Mouse (Mus musculus): ENCODE data around the gene Sptb.

Sptb gene

DNA sequence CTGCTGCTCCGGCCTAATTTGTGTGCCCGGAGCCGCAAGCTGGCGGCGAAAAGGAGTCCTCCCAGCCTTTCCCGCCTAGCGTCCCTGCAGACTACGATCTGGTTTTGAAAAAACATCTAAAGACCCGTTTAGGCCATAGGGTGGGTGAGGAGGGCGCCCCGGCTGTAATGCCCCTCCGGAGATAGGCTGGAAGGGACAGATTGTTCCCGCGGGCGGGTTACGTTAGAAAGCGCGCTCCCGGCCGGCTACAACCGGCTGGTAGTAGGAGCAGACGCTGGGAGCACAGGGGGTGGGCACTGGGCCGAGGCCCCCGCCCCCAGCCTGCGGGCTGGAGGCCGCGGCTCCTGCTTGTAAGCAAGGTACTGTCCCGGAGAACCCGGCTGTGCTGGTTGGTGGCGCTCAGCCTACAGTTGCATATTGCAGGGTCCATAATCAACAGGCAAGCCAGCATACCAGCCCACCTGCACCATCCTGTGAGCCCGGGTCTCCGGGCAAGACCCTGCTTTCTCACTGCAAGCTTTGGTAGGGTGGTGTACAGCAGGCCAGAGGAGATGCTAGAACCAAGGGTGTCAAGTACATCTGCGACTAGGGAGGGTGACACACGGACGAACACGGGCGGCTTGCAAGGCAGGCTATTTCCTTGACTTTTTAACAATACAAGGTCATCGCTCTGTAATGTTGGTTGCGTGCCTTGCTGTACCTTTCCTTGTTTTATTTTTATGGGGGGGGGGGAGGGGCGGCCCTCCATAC lies at the start of gene Sptb:
Sptb (minus strand) TSS at position 197 of the 750 bp plus-strand sequence.
- no peak for DNase-seq (ENCODE audit: low read depth, low spot score)

DNA sequence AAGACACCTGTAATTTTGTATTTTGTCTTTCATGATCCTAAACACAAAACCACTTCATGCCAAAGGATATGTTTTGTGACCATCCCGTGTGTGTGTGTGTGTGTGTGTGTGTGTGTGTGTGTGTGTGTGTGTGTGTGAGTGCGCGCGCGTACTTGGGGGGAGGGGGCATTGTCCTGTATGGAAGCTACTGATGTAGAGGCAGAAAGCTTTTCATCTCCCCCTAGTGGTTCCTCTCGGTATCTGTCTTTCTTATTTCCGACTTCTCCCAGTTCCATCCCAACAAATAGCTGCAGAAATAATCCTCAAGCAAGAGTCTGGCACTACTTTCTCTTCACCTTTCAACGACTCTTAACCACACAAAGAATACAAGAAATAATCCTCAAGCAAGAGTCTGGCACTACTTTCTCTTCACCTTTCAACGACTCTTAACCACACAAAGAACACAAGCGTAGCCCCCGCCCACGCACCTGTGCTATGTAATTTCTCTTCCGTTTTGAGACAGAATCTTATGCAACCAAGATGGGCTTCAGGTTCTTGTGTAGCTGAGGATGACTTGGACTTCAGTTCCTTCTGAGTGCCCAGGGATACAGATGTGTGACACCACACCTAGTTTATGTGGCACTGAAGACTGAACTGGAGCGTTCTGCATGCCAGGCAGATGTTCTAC lies 42.4 kb upstream of the Sptb start:
- DNase-seq (ENCODE audit: low read depth, low spot score) = peak; percentile 82

DNA sequence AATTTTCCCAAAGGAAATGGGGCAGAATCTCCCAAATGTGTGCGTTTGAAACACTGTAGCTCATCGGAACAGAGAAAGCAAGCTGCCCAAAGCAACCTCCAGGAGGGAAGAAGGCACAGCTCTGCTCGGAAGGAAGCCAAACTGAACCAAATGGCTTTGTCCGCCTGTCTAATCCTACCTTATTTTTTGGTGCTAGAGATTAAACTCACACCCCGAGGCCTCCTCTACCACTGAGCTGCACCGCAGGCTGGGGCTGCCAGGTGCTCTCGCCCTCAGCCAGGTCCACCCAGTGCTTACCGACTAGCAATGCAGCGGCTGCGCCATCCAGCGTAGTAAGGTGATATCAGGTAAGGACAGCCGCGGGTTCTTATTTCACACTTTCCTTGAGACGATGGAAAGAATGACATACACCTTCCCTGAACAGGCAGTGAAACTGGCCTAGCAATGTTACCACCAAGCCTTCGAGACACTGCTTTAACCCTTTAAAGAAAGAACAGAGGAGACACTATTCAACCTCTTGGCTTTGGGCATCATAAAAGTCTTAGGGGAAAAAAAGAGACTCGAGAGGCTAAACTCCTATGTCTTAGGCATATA lies 40.6 kb upstream of the Sptb start:
- DNase-seq (ENCODE audit: low read depth, low spot score) = no peak

DNA sequence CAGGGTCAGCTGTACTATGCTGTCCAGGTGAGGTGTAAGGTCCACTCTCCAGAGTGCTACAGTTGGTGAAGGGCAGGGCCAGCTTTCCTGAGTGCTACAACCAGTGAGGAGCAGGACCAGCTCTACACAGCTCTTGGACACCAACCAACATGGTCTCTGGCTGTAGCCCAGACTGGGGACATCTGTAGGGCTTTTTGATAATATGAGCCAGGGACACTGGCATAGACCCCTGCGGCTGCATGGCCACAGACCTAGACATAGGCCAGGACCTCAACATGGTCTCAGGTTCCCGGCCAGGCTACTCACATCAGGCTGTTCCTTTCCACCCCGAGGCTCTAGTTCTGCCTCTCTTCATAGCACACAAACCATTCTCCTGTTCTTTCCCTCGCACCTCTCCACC lies 17.6 kb upstream of the Sptb start:
- no peak for DNase-seq (ENCODE audit: low read depth, low spot score)

DNA sequence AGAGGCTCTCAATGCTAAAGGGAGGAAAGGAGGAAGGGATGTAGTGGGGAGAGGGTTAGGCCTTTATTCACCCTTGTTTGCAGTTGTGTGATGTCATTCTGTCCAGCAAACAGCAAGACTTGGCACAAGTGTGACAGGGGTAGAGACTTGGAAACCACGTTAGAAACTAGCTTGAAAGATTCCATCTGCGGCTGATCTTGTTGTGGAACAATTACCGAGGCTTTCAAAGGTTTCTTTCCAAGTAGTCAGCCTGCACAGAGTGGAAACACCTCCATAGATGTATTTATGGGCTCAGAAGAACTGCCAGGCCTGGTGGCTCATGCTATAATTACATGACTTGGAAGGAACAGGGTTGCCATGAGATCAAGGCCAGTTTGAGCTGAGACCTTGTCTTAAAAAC lies 11.7 kb upstream of the Sptb start:
- no peak for DNase-seq (ENCODE audit: low read depth, low spot score)

DNA sequence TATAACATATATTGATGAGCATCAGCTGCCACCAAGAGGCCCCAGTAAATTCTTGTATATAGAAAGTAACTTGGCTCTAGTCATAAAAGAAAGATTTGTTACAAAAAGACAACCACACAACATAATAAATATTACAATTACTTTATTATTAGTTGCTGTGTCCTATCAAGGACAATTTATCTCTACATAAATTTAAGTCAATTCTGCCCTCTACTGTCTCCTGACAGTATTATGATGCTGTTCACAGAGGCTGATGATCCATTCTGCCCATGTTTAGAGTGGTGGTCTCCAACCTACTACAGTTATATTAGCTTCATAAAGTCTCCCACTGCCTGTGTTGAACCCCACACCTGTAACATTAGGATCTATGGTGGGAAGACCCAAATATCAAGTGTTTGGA lies 10.2 kb upstream of the Sptb start:
- DNase-seq (ENCODE audit: low read depth, low spot score) = no peak

DNA sequence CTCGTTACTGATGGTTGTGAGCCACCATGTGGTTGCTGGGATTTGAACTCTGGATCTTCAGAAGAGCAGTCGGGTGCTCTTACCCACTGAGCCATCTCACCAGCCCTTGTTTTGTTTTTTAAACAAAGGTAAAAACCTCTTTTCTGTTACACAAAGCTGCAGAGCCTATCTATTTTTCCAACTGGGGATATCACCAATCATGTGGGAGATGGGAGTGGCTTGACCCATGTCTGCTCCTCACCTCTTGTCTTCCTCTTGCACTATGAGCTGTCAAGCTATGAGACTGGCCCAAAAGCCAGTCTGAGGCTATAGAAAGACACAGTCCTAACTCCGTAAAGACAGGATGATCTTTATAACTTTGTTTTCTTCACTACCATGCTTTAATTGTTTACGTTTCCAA lies 8.0 kb upstream of the Sptb start:
- no peak for DNase-seq (ENCODE audit: low read depth, low spot score)

DNA sequence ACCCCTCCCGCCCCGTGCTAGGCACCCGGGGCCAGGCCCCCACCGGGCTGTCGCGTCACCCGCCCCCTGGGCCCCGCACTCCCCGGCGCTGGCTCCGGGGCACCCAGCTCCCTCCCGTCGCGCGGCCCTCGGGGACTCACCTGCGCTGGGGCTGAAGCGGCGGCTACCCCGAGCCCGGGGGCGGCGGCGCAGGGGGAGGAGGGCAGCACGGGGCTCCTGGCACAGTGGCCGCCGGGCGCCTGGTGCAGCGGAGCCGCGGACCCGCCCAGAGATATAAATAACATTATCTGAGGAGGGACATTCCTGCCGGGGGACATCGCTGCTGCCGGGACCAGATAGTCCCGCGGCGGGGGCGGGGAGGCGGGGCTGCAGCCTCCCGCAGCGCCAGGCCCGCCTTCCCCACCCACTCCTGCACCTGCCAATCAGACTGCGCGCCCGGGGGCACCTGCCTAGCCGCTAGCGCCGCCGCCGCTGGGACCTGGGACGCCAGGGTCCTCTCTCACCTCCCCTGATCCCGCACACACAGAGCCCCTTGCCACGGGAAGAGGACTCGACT lies 474 bp downstream of the Sptb start:
- peak; percentile 67 for DNase-seq (ENCODE audit: low read depth, low spot score)

DNA sequence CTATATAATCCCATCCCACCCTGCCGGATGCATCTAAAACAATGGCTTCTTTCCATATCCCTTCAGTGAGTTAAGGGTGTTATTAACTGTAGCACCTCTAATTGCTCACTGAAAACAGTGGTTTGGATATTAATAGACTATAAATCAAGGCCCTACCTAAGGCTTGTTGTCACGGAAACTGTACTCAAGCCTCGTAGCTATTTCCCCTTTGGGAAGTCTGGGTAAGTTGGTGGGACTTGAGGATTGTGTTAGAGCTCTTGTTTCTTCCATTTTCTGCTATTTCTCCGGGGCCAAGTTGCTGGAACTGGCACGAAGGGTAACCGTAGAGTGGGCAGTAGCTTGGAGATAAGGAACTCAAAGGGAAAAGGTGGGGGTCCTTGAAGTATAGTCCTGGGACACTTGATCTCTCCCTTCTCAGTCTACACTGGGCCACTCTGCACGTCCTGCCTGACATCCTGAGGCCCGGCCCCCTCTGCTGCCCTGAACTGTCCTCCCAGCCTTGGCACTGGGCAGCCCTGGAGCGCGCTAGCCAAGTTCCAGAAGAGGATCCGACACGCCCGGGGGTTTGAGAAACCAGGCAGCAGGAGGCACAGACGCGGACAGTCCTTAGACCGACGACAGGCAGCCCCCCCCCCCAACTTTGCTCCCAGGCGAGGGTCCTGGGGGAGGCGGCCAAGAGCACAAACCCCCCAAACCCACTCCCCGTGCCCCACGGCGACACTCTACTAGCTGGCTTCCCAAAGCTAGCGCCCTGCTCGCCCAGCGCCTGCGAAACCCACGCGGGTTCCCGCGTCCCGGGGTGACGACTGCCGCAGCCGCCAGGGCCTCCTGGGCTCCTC lies 1.2 kb downstream of the Sptb start:
- DNase-seq (ENCODE audit: low read depth, low spot score) = no peak

DNA sequence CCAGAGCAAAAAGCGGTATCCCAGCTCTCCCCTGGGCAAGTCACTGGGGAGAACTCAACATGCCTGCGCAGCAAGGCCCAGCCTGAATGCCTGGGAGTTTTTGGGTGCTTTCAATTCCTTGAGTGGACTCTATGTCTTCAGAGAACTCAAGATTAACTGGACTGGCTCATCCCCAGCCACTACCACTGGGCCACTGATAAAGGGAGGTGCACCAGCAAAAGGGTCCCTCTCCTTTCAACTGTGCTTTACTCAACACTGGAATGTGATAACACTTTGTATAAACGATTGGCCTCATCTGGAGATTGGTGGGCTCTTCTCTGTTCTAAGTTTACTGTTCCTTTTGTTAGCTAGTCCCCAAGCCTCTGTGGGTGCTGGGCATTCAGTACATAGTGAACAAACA lies 2.2 kb downstream of the Sptb start:
- no peak for DNase-seq (ENCODE audit: low read depth, low spot score)

DNA sequence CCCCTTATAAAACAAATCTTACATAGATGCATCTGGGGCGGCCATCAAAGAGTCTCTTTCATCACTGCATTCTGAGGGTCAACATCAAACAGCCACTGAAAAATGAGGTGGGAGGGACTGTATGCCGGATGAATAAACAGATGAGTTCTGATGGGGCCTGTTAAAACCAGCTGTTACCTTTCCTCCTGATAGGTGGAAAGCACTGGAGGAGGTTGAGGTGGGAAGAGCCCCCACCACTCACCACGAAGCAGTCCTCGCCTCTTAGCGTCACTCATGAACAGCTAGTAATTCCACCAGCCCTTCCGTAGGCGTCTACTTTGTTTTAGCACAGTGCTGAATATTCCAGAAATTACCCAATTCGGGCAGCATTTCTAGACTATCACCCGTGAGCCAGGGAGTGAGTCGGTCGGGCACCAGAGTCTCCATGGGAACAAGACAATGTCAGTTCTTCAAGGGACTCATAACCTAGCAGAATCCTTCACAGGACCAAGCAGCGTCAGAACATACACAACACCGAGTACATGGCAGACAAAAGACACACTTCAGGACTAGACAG lies 13.9 kb downstream of the Sptb start:
- DNase-seq (ENCODE audit: low read depth, low spot score) = no peak

DNA sequence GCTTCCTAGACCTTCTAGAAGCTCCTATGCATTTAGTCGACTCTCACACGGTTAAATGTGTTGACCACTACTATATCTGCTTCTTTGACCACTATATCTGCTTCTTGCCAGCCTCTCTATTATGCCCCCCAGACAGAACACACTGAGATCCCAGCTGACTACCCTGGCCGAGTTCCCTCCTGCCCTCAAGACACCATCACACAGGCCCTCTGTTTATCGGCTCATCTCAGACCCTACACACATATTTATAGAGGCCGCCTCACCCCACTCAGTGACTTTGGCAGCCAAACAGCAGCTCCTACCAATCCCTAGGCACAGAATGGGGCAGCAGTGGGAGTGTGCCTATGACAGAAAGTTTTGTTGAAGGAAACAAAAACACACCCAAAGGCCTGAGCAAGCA lies 14.6 kb downstream of the Sptb start:
- no peak for DNase-seq (ENCODE audit: low read depth, low spot score)

DNA sequence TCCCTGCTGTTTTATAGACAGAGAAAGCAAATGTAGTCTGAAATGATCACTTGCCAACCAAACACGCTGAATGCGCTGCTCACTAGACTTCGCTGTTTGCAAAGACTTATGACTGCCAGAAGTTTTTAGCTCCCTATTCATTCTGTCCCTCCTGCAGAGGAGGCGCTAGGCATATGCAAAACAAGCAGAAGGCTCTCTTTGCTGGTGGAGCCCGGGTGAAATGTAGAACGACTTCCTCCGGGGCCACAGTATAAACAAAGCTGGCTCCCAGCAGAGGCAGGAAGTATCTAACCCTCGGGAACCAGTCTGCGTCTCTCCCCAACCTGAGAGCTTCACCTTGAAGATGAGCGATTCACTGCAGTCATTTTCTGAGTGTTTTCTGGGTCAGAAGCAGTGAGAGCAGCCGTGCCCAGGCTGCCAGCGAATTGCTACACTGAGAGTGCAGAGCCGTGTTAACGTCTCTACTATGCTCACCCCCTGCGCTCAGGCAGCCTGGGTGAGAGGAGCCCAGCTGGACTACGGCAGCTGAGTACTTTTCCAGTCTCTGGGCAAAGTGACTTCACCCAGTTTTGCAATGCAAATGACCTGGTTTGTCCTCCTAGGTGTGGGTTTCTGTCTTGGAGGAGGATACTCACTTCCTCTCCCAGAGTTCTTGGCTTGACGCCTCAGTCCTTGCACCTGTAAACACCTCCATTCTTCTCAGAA lies 15.4 kb downstream of the Sptb start:
- peak; percentile 76 for DNase-seq (ENCODE audit: low read depth, low spot score)

DNA sequence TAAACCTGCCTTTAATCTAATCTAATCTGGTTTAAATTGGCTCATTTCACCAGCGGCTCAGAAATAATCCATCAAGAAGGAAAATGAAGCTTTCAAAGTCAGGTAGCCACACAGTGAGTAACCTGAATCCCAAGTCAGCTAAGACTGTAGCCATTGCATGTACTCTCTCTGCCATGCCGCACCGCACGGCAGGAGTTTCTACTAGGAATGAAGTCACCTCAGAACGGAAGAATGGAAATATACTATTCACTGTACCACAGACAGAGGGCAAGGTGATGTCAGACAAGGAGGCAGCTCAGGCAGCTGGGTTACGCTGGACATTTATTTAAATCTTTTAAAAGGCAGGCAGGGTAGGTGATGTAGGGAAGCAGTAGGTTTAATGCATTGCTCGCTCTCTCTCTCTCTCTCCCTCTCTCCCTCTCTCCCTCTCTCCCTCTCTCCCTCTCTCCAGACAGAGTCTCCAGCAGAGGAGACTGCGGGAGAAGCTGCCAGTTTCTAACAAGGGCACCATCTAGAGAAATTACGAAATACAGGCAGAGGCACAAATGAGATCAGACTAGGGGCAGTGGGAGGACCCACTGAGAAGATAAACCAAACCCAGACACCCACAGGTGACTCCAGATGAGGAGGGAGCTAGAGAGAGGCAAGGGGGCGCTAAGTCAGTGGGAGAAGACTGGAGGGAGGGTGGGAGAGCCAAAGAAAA lies 22.7 kb downstream of the Sptb start:
- no peak for DNase-seq (ENCODE audit: low read depth, low spot score)

DNA sequence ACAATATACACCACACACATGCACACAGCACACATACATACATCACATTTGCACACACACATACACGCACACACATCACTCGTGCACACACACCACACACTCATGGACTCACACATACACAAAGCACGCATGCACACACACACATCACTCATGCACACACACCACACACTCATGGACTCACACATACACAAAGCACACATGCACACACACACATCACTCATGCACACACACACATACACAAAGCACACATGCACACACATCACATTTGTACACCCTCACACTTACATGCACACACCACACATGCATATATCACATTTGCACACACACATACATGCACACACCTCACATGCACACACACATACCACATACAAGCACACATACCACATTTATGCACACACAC lies 24.7 kb downstream of the Sptb start:
- no peak for DNase-seq (ENCODE audit: low read depth, low spot score)

DNA sequence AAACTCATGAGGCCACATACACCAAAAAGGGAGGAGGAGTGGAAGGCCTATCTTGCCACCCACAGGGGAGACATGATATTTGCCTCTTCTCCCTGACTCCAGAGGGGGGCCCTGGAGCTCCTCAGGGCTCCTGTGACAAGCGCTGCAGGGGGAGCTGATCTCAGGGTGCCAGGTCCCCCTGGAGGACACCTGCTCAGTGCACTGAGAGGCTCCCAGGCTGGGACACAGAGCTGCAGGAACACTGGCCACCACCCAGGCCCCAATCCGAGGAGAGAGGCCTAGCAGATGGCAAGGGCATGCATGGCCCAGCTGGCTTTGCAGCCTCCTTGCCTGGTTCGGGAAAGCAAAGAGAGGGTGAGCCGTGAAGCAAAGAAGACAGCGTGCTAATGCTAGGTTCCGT lies 25.9 kb downstream of the Sptb start:
- no peak for DNase-seq (ENCODE audit: low read depth, low spot score)

DNA sequence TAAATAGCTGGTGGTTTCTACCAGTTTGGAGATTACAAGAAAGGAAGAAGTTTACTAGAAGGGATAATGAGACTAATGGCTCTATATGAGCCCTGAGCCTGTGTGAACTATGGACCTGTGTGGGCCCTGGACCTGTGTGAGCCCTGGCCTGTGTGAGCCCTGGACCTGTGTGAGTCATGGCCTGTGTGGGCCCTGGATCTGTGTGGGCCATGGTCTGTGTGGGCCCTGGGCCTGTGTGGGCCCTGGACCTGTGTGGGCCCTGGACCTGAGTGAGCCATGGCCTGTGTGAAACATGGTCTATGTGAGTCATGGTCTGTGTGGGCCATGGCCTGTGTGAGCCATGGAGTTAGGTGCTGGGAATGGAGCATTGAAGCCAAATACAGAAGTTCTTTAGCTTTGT lies 28.4 kb downstream of the Sptb start:
- DNase-seq (ENCODE audit: low read depth, low spot score) = no peak

DNA sequence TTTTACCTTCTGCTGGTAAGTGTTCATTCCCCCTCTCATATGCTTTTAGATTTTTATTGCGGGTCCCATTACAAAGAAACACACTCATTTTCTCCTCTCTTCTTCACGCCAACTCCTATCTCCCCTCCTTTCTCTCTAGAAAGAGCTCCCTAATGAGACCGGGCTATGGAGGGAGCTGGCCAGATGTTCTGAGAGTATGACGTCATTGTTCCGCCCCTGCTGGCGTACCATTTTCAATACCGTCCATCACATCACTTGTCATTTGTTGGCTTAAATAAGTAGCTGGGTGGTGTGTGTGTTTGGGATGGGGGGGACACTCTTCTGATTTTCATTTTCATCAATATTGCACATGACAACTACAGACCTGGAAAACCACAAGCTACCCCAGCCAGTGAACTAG lies 33.3 kb downstream of the Sptb start:
- DNase-seq (ENCODE audit: low read depth, low spot score) = no peak

DNA sequence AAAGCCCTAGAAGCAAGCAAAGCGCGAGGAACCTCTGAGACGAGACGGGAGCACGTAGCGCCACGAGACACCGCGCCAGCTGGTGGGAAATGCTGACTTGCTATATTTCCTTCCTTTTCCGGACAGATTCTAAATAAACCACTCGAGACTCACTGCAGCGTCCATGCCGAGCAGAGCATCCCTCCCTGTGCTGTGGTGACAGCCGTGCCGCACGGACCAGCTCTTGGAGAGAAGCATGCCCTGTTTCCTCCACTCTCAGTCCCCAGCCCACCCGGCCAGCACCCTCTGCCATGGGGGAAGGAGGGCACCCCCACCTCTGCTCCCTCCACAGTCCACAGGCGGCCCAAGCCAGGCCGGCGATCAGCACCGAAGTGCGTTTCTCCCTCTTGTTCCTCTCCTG lies 33.9 kb downstream of the Sptb start:
- no peak for DNase-seq (ENCODE audit: low read depth, low spot score)

DNA sequence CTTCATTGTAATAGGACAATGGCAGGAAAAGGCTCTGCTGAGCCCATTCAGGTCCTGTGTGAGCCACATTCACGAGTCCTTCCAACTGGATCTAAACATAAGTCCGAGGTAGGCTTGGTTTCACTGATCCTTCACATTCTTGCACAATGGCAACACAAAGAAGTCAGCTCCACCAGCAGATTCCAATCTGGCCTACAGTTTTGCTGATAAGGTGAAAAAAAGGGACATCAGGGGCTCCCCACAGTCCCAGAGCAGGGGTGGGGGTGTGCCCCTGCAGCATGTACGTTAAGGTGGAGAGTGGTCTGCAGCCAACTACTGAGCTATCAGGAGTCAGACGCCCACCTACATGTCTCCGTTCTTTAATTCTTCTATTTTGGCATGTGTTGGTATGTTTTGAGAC lies 35.0 kb downstream of the Sptb start:
- DNase-seq (ENCODE audit: low read depth, low spot score) = no peak

Measured in A20 (cell line).